Mouse (Mus musculus) induced T-regulatory cell, adult 2 months (primary cell): ENCODE measurements around the gene Thy1.

ENCODE experiments used
- DNase-seq: peaks from one replicate; pipeline ENCODE4 v3.0.0-alpha.2; 2012; ENCODE audit warnings: low read depth

Gene Thy1

GRCm38 (mm10) chr9:44067241-44067959 is 24.2 kb downstream of the Thy1 start:
- DNase-seq = no peak

GRCm38 (mm10) chr9:44067960-44068330 is 24.8 kb downstream of the Thy1 start:
- DNase-seq = no peak

- no peak for DNase-seq
Measured at GRCm38 (mm10) chr9:44069252-44069651, 26.1 kb downstream of the Thy1 start.

DNA sequence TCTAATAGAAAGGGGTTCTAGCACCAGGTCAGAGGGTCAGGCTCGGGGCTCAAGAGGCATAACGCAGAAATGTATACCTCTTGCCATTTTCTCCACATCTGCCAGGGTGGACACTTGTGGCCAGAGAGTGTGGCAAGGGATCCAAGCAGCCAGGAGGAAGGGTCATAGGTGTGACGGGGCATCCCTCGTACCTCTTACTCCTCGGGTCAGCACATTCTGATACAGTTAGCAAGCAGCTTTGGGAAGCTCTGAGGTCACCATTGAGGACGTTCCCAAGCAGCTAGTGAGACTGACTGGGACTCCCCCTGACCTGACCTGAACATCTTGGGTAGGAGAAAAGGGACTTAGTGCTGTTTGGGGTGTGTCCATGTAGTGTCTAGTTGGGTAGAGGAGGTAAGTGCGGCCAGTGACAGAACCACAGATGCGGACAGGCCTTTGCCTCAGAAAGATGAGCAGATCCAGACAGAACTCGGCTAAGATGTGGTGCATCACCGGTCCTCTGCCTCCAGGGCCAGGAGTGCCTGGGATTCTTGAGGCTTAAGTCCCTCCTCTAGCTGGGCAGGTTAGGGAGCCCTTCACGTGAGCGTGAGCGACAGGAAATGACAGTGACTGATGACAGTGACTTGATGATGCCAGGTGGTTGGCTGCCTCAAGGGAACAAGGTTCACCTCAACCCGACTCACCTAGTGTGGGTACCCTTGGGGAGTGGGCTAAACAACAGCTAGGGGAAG is 27.1 kb downstream of the Thy1 start:
- no peak for DNase-seq

DNA sequence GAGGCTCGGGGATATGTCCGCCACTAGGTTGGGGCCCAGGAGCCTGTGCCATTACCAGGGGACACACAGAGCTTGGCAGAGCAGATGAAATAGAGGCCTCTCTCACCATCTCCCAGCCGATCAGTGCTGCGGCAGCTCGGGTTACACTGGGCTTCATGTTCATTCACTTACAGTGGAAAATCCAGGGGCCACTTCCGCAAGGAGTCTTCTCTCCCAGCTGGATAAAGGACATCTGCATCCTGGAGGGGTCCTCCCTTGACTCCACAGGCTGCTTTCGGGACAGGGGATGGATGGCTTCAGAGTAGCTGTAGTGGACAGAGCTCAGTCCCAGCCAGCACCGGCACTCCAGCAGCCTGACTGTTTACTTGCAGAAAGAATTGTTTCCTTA is 27.7 kb downstream of the Thy1 start:
- no peak for DNase-seq

GRCm38 (mm10) chr9:44071914-44072598 is 28.9 kb downstream of the Thy1 start:
- DNase-seq = no peak

- no peak for DNase-seq
Measured at GRCm38 (mm10) chr9:44072599-44072915, 29.4 kb downstream of the Thy1 start.

DNA sequence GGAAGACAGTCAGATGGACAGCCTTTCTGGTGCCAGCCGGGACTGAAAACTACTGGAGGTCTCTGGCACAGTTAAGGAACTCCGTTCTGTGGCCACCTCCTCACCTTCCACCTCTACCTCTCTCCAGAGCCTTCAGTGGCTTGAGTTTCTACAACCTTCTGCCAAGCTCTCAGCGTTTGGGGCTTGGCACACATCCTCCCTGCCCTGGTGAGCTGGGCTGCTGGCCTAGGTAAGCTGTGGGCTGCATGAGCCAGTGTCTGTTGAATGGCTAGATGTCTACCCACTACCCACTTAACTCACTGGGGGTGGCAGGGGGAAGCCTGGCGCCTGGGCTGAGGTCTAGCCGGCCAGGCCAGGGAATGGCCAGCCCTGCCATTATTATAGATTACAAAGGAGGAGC is 29.9 kb downstream of the Thy1 start:
- DNase-seq = no peak

GRCm38 (mm10) chr9:44074395-44075275 is 31.5 kb downstream of the Thy1 start:
- DNase-seq = peak; percentile 74

DNA sequence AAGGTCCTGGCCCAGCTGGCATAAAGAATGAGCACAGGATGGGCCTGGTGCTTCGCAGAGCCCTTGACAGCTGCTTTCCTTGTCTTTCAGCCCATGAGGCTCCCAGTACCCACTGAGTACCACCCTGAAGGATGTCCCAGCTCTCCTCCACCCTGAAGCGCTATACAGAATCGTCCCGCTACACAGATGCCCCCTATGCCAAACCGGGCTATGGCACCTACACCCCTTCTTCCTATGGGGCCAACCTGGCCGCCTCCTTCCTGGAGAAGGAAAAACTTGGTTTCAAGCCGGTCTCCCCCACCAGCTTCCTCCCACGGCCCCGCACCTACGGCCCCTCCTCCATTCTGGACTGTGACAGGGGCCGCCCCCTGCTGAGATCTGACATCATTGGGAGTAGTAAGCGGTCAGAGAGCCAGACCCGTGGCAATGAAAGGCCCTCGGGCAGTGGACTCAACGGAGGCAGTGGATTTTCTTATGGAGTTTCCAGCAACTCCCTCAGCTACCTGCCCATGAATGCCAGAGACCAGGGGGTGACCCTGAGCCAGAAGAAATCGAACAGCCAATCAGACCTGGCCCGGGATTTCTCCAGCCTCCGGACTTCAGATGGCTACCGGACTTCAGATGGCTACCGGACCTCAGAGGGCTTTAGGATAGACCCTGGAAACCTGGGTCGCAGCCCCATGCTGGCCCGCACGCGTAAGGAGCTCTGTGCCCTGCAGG is 32.3 kb downstream of the Thy1 start:
- DNase-seq = no peak

- DNase-seq = no peak
Measured at GRCm38 (mm10) chr9:44075996-44076763, 33.0 kb downstream of the Thy1 start.

GRCm38 (mm10) chr9:44076764-44077120 is 33.6 kb downstream of the Thy1 start:
- DNase-seq = peak; percentile 84

- no peak for DNase-seq
Measured at GRCm38 (mm10) chr9:44077266-44077910, 34.2 kb downstream of the Thy1 start.

GRCm38 (mm10) chr9:44078136-44078797 is 35.1 kb downstream of the Thy1 start:
- DNase-seq = no peak

- DNase-seq = no peak
Measured at GRCm38 (mm10) chr9:44078955-44079756, 36.0 kb downstream of the Thy1 start.

GRCm38 (mm10) chr9:44079997-44080780 is 37.0 kb downstream of the Thy1 start:
- DNase-seq = no peak

DNA sequence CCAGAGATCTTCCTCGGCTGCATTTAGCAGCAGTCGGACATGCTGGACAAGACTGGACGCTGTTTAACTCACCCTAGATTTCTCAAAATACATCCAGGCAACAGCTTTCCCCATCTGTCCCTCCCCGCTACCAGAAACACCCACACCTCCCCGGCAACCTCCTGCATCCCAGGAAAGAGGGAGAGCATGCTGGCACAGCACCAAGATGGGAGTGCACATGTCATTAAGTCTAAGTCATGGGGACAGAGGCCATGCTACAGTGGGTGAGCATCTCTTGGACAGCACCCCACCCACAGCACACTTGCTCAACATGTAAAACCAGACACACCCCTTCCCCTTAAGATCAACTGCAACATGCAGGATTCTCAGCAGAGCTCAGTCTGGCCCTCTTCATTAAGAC is 37.8 kb downstream of the Thy1 start:
- no peak for DNase-seq

DNA sequence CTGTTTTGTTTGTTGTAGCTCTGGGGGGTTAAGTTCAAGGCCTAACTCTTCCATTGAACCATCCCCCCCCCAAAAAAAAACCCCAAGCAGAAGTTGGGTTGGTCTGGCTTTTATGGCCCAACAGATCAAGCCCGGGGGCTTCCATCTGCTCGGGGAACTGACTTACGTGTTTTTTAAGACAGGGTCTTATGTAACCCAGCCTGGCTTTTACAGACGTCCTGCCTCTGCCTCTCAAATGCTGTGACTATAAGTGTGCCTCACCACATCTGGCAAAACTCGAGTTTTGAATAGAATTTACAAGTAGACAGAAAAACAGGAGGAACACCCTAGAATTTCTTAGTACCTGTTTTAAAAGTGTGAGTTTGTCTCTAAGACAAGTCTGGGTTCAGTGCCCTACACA is 38.4 kb downstream of the Thy1 start:
- DNase-seq = no peak
